Mouse (Mus musculus) ovary, postnatal 36 days (tissue): ENCODE results near the gene Nptx1.

Experiments
- DNase-seq: peaks from one replicate; pipeline ENCODE4 v3.0.0; 2022; ENCODE audit warnings: low spot score, mixed read lengths

Nptx1 gene

DNA sequence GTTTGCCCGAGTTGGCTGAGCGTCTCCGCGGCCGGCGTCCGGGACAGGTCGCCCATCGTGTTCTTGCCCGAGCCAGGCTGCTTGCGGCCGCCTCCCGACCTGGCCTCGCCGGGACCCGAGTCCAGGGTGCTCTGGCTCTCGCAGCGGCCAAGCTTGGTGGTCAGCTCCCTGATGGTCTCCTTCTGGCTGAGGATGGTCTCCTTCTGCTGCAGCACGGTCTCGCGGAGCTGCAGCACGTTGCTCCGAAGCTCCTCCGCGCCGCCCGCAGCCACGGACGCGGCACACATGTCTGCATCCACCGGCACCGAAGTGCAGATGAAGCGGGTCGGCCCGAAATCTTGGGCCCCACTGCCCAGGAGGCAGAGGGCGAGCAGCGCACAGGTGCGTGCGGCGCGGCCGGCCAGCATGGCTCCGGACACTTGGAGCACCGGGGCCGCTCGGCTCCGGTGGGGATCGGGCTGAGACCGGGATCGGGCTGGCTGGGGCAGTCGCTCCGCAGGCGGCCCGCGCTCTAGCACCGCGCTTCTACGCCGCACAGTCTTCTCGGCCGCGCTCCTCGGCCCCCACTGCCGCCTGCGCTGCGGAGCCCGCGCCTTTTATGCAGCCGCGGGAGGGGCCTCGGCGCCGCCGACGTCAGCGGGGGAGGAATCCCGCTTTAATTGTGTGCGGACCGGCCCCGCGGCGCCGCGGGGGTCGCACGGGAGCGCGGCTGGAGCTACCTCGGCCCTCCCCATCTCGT lies at the start of gene Nptx1:
Gene Nptx1 (minus strand): TSS at position 571 of the 739 bp plus-strand sequence.
- DNase-seq: peak; percentile 38

- no peak for DNase-seq
Observed at GRCm38 (mm10) chr11:119593966-119594365, 46.4 kb upstream of the Nptx1 start.

DNA sequence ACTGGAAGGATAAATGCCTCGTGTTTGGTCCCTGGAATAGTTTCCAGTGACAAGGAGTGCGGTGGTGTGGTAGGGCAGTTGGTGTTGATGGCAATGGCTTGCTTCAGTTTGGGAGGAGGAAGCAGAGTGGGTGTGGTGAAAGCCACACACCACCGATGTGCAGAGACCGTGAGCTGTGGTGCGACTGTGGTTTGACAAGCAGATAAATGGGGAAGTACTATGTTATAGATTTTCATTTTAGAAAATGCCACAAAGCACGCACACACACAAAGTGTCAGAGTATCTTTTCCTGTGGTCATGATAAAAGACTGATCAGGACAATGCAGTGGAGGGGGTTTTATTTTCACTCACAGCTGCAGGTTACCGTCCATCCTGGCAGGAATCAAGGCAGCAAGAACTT lies 41.7 kb upstream of the Nptx1 start:
- DNase-seq: no peak

DNA sequence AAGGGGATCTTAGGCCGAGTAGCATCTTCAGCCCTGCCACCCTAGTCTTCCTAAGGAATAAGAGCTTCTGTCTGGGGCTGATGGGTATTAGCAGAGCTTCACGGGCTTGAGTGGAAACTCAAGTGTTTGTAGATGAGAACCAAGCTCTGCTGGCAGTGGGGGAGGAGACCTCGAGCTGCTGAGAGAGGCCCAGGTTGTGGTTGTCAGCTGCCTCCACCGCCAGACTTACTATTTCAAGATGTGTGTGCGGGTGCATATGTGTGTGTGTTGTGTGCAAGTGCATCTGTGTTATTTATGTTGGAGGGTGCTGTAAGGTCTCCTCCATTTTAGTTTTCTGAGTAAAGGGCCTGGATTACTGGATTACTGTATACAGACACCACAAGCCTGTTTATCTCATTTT lies 39.6 kb upstream of the Nptx1 start:
- no peak for DNase-seq

- no peak for DNase-seq
Observed at GRCm38 (mm10) chr11:119586511-119586910, 39.0 kb upstream of the Nptx1 start.

DNA sequence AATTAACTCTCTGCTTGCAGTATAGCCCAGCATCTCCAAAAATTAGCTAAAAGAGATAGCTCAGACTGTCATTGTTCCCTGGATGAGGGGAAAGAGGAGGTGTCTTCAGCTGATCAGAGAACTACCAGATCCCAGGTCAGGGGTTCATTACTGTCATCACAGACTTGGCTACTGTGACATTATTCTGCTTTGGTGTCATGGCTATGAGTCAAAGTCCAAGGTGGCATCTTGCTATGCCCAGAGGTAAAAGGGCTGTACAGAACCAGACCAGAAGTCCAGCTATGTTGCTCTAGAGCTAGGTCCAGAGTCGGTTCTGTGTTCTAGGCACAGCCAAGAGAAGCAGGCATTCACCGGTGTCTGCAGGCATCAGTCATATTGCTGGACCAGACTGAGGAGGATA lies 30.2 kb upstream of the Nptx1 start:
- no peak for DNase-seq

GRCm38 (mm10) chr11:119576855-119577254 lies 29.3 kb upstream of the Nptx1 start:
- DNase-seq: no peak

DNA sequence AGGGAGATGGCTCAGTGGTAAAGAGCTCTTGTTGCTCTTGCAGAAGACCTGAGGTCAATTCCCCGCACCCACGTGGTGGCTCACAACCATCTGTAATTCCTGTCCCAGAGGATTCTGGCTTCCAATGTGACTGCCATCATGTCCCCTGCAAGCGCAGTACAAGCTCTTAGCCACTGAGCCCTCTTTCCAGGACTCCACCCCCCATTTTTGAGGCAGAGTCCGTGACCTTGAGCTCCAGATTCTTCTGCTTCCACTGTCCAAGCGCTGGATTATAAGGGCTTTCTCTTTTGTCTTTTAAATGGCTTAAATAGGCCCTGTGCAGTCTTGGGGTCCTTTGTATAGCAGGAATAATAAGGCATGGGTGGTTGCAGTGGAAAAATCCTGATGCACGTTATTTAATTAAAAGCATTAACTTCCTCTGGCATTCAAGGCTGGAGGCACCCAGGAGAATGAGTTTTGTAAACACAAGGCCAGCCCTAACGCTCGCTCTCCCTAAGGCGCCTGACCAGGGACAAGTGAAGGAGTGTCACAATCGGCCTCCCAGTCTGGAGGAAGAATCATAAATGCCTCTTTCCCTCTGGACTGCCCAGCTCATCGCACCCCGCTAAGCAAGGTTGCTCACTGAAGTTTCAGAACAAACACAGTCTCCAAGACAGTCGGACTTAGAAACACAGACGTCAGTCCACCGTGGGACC lies 24.9 kb upstream of the Nptx1 start:
- DNase-seq: peak; percentile 18

GRCm38 (mm10) chr11:119566188-119566587 lies 18.6 kb upstream of the Nptx1 start:
- DNase-seq: no peak

GRCm38 (mm10) chr11:119565684-119566083 lies 18.1 kb upstream of the Nptx1 start:
- no peak for DNase-seq

- no peak for DNase-seq
Observed at GRCm38 (mm10) chr11:119565021-119565420, 17.5 kb upstream of the Nptx1 start.

DNA sequence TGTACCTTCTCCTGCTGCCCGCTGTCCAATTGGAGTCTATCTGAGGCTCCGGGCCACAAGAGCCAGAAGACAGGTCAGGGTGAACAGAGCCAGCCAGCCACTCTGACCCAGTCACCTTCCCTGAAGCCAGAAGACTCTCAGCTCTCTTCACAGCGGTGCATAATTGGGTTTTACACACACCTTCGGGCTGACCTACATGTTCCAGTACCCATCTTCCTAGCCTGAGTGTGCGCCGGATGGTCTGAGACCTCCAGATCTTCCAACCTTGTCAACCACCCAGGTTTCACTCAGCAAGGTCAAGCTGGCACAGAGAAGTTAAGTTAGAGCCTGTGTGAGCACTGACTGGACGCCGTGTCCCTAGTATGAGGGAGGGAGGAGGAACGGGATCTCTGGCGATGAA lies 16.8 kb upstream of the Nptx1 start:
- no peak for DNase-seq

- DNase-seq: no peak
Observed at GRCm38 (mm10) chr11:119563166-119563565, 15.6 kb upstream of the Nptx1 start.

GRCm38 (mm10) chr11:119562286-119562685 lies 14.7 kb upstream of the Nptx1 start:
- DNase-seq: no peak

- no peak for DNase-seq
Observed at GRCm38 (mm10) chr11:119558870-119559610, 11.5 kb upstream of the Nptx1 start.

- DNase-seq: no peak
Observed at GRCm38 (mm10) chr11:119557940-119558869, 10.7 kb upstream of the Nptx1 start.

- DNase-seq: no peak
Observed at GRCm38 (mm10) chr11:119555170-119555569, 7.6 kb upstream of the Nptx1 start.

DNA sequence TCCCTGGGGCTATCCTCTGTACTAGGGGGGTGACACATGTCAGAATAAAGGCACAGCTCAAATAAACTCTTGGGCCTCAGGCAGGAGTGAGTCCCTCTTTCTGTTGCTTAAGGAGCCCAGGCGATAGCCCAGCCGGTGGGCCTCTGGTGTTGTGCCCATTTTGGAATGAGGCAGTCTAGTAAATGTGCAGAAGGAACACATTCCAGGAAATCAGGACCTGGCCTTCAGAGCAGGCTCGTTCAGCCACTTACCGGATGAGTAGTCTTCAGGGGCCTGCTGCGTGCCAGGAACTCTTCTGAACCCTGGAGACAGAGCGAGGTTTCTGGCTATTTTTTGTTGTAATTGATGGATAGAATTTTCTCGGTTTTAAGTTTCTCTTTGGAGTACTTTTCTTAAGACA lies 7.2 kb upstream of the Nptx1 start:
- no peak for DNase-seq

DNA sequence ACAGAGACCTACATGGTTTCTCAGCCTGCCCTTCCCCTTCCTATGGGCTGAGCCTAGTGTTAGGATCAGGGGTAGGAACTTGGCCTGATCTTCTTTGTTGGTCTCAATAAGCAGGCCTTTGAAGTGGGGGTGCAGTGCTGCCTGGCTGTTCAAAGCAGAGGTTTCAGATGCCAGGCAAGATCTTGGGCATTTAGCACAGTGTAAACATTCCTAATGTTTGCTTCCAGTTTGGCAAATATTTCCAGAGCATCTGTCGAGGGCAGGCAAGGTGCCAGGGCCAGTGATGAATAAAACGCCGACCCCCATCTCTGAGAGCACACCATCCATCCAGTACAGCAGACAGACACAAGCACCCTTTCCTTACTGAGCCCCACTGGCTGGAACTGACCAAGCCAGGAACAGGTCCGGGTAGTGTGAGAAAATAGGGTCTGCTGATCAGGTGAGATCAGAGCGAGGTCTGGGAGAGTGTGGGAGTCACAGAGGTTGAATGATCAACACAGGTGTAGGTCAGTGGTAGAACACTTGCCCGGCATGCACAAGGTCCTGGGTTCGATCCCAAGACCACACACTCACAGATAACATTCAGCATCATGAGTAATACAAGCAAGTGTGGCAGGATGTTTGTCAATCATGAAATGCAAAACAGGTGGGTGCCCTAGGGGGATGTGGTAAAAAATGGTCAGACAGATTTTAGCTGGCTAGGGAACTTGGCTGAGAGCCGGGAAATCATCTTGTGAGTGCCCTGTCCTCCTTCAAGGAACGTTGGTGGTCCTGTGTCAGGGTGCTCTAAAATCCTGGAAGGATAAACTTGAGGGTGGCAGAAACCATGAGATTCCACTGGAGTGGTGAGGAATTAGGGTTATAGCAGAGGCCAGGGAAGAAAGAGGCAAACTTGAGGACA lies 5.6 kb upstream of the Nptx1 start:
- no peak for DNase-seq

DNA sequence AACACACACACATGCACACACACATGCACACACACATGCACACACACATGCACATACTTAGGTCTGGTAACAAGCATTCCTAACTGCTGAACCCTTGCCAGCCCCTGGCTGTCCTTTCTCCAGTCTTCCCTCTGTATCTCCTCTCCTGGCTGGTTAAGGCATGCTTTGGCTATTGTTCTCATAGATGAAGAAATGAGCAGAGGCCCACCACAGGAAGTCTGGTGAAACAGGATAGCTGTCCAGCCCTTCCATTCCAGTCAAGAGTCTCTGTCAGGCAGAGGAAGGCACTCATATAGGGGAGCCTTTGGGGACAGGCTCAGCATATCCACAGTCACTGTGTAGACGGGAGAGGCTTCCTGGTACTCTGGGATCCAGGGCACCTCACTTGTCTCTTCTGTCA lies 4.7 kb upstream of the Nptx1 start:
- no peak for DNase-seq

GRCm38 (mm10) chr11:119551468-119551867 lies 3.9 kb upstream of the Nptx1 start:
- no peak for DNase-seq
